Mouse (Mus musculus): ENCODE measurements around the gene Elk3. TPM values are rescaled to one million over a fixed set of nuclear protein-coding genes. Genes with fewer than 3 reads are reported as not detected.

Elk3 gene
- polyA plus RNA-seq, 1 experiment, result 76.0 TPM

- WGBS, result 68% methylated on average over 5 of the region's 5 CpGs
- H3K4me3 ChIP-seq (replicated peaks; ENCODE audit: extremely low read depth, low read depth, low read length), result no peak overlapping the region
- peaks cover 10% of the 10 kb centered on the region for H3K4me1 ChIP-seq (ENCODE audit: control insufficient read depth, insufficient read depth, low read length)
- no peak for DNase-seq
- no peak for TF ChIP-seq CTCF (IDR thresholded peaks at IDR 0.05; ENCODE audit: insufficient read depth, low read length)
- TF ChIP-seq POLR2A (IDR thresholded peaks at IDR 0.05; ENCODE audit: borderline replicate concordance, extremely low read depth, low read depth, low read length), result no peak
Observed at GRCm38 (mm10) chr10:93333239-93333638, 22.3 kb upstream of the Elk3 start.

GRCm38 (mm10) chr10:93332261-93332809 lies 21.4 kb upstream of the Elk3 start:
- DNase-seq, result no peak
- TF ChIP-seq POLR2A (IDR thresholded peaks at IDR 0.05; ENCODE audit: borderline replicate concordance, extremely low read depth, low read depth, low read length), result no peak
- TF ChIP-seq CTCF (IDR thresholded peaks at IDR 0.05; ENCODE audit: insufficient read depth, low read length), result no peak
- 28% methylated on average over 3 of the region's 3 CpGs for WGBS
- H3K4me1 ChIP-seq (ENCODE audit: control insufficient read depth, insufficient read depth, low read length), result peaks cover 9% of the 10 kb centered on the region
- no peak overlapping the region for H3K4me3 ChIP-seq (replicated peaks; ENCODE audit: extremely low read depth, low read depth, low read length)

GRCm38 (mm10) chr10:93331543-93331942 lies 20.6 kb upstream of the Elk3 start:
- WGBS, result 73% methylated on average over 4 of the region's 4 CpGs
- DNase-seq, result no peak
- Histone ChIP-seq H3K4me3 (replicated peaks; ENCODE audit: extremely low read depth, low read depth, low read length) (no peak overlapping the region), H3K4me1 (ENCODE audit: control insufficient read depth, insufficient read depth, low read length) (peaks cover 4% of the 10 kb centered on the region)
- TF ChIP-seq POLR2A (IDR thresholded peaks at IDR 0.05; ENCODE audit: borderline replicate concordance, extremely low read depth, low read depth, low read length) (no peak), CTCF (IDR thresholded peaks at IDR 0.05; ENCODE audit: insufficient read depth, low read length) (no peak)

GRCm38 (mm10) chr10:93328321-93328720 lies 17.4 kb upstream of the Elk3 start:
- no peak for DNase-seq
- TF ChIP-seq CTCF (IDR thresholded peaks at IDR 0.05; ENCODE audit: insufficient read depth, low read length) (no peak), POLR2A (IDR thresholded peaks at IDR 0.05; ENCODE audit: borderline replicate concordance, extremely low read depth, low read depth, low read length) (no peak)
- 80% methylated on average over 5 of the region's 5 CpGs for WGBS
- Histone ChIP-seq H3K4me3 (replicated peaks; ENCODE audit: extremely low read depth, low read depth, low read length) (no peak overlapping the region), H3K4me1 (ENCODE audit: control insufficient read depth, insufficient read depth, low read length) (peaks cover 3% of the 10 kb centered on the region; the same call in 1 of the 2 replicates)

- TF ChIP-seq POLR2A (IDR thresholded peaks at IDR 0.05; ENCODE audit: borderline replicate concordance, extremely low read depth, low read depth, low read length) (no peak), CTCF (IDR thresholded peaks at IDR 0.05; ENCODE audit: insufficient read depth, low read length) (no peak)
- 65% methylated on average over 6 of the region's 6 CpGs for WGBS
Observed at GRCm38 (mm10) chr10:93327187-93327586, 16.3 kb upstream of the Elk3 start.

GRCm38 (mm10) chr10:93326741-93327100 lies 15.8 kb upstream of the Elk3 start:
- 76% methylated on average over 8 of the region's 8 CpGs for WGBS
- no peak for DNase-seq
- Histone ChIP-seq H3K4me1 (ENCODE audit: control insufficient read depth, insufficient read depth, low read length) (peaks cover 3% of the 10 kb centered on the region; the same call in 1 of the 2 replicates), H3K4me3 (replicated peaks; ENCODE audit: extremely low read depth, low read depth, low read length) (no peak overlapping the region)
- TF ChIP-seq CTCF (IDR thresholded peaks at IDR 0.05; ENCODE audit: insufficient read depth, low read length) (no peak), POLR2A (IDR thresholded peaks at IDR 0.05; ENCODE audit: borderline replicate concordance, extremely low read depth, low read depth, low read length) (no peak)

More at GRCm38 (mm10) chr10:93327187-93327586, 16.3 kb upstream of the Elk3 start:
- Histone ChIP-seq H3K4me1 (ENCODE audit: control insufficient read depth, insufficient read depth, low read length) (peaks cover 3% of the 10 kb centered on the region; the same call in 1 of the 2 replicates), H3K4me3 (replicated peaks; ENCODE audit: extremely low read depth, low read depth, low read length) (no peak overlapping the region)
- no peak for DNase-seq

- no peak for TF ChIP-seq POLR2A (IDR thresholded peaks at IDR 0.05; ENCODE audit: borderline replicate concordance, extremely low read depth, low read depth, low read length)
- no peak for TF ChIP-seq CTCF (IDR thresholded peaks at IDR 0.05; ENCODE audit: insufficient read depth, low read length)
- Histone ChIP-seq H3K4me1 (ENCODE audit: control insufficient read depth, insufficient read depth, low read length) (peaks cover 3% of the 10 kb centered on the region; the same call in 1 of the 2 replicates), H3K4me3 (replicated peaks; ENCODE audit: extremely low read depth, low read depth, low read length) (no peak overlapping the region)
- DNase-seq, result no peak
- 41% methylated on average over 12 of the region's 12 CpGs for WGBS
Observed at GRCm38 (mm10) chr10:93325804-93326740, 15.1 kb upstream of the Elk3 start.

GRCm38 (mm10) chr10:93325369-93325768 lies 14.4 kb upstream of the Elk3 start:
- H3K4me3 ChIP-seq (replicated peaks; ENCODE audit: extremely low read depth, low read depth, low read length), result no peak overlapping the region
- TF ChIP-seq POLR2A (IDR thresholded peaks at IDR 0.05; ENCODE audit: borderline replicate concordance, extremely low read depth, low read depth, low read length) (no peak), CTCF (IDR thresholded peaks at IDR 0.05; ENCODE audit: insufficient read depth, low read length) (no peak)
- 33% methylated on average over 3 of the region's 3 CpGs for WGBS
- H3K4me1 ChIP-seq (ENCODE audit: control insufficient read depth, insufficient read depth, low read length), result peaks cover 3% of the 10 kb centered on the region; the same call in 1 of the 2 replicates
- DNase-seq, result no peak

- peaks cover 7% of the 10 kb centered on the region; the same call in 1 of the 2 replicates for H3K4me1 ChIP-seq (ENCODE audit: control insufficient read depth, insufficient read depth, low read length)
- no peak for DNase-seq
- WGBS, result 97% methylated on average over 2 of the region's 2 CpGs
- H3K4me3 ChIP-seq (replicated peaks; ENCODE audit: extremely low read depth, low read depth, low read length), result no peak overlapping the region
- no peak for TF ChIP-seq POLR2A (IDR thresholded peaks at IDR 0.05; ENCODE audit: borderline replicate concordance, extremely low read depth, low read depth, low read length)
- TF ChIP-seq CTCF (IDR thresholded peaks at IDR 0.05; ENCODE audit: insufficient read depth, low read length), result no peak
Observed at GRCm38 (mm10) chr10:93324438-93324837, 13.5 kb upstream of the Elk3 start.
